31 mouse cellular contexts compared by ENCODE assay signal in the genomic region with DNA sequence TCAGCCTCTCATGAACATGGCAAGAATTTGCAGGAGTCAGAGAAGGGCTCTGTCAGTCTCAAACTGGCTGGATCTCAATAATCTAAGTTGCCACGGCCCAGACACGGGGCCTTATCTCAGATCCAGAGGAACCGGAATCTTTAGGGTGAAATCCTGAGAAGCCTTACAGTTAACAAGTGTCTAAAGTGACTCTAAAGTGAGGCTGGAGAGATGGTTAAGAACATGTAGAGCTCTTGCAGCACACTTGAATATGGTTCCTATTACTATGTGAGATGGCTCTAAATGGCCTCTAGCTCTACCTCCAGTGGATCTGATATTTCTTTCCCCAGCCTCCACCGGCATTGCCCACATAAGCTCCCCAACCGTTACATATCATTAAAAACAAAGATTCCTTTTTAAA.
"Had no signal": no experiment of that assay in that cellular context is flagged by ENCODE, and none has a peak within 500 bp of the region (broad histone marks: within the 10 kb centered on the region; RNA-seq: fewer than 3 reads in every experiment).

No protein-coding gene starts in this region.

- DNase-seq: left cerebral cortex, postnatal 4 days; liver; liver, embryonic 13.5 days; liver, postnatal 0 days; lung, adult 18-20 months; lung, embryonic 14.5 days; lung, postnatal 10 days; lung, postnatal 14 days; lung, postnatal 36 days; lung, postnatal 4 days; midbrain, embryonic 14.5 days had no signal

- H3K9me3 ChIP-seq: limb, embryonic 10.5 days; limb, embryonic 12.5 days; limb, embryonic 13.5 days; limb, embryonic 15.5 days; liver, embryonic 12.5 days; liver, embryonic 13.5 days; liver, embryonic 15.5 days; lung, embryonic 15.5 days; midbrain, embryonic 10.5 days; midbrain, embryonic 12.5 days; midbrain, embryonic 13.5 days; midbrain, embryonic 15.5 days; neural tube, embryonic 12.5 days had no signal

- H3K4me1 ChIP-seq: limb, embryonic 10.5 days; limb, embryonic 12.5 days; limb, embryonic 13.5 days; limb, embryonic 15.5 days; liver, embryonic 12.5 days; liver, embryonic 13.5 days; liver, embryonic 15.5 days; lung, embryonic 15.5 days; megakaryocyte, embryonic 14.5 days; midbrain, embryonic 10.5 days; midbrain, embryonic 12.5 days; midbrain, embryonic 13.5 days; midbrain, embryonic 15.5 days; neural tube, embryonic 12.5 days had no signal

- H3K9ac ChIP-seq: limb, embryonic 12.5 days; limb, embryonic 13.5 days; limb, embryonic 15.5 days; liver, embryonic 12.5 days; liver, embryonic 13.5 days; liver, embryonic 14.5 days; liver, embryonic 15.5 days; liver, postnatal 0 days; lung, embryonic 14.5 days; lung, embryonic 15.5 days; midbrain, embryonic 12.5 days; midbrain, embryonic 13.5 days; midbrain, embryonic 15.5 days; neural tube, embryonic 12.5 days had no signal

- H3K4me2 ChIP-seq: limb, embryonic 12.5 days; limb, embryonic 13.5 days; limb, embryonic 15.5 days; liver, embryonic 11.5 days; liver, embryonic 12.5 days; liver, embryonic 13.5 days; liver, embryonic 15.5 days; lung, embryonic 14.5 days; lung, embryonic 15.5 days; midbrain, embryonic 11.5 days; midbrain, embryonic 12.5 days; midbrain, embryonic 13.5 days; midbrain, embryonic 15.5 days; neural tube, embryonic 12.5 days had no signal

- H3K27ac ChIP-seq: left cerebral cortex, adult 2 months; limb, embryonic 10.5 days; limb, embryonic 12.5 days; limb, embryonic 13.5 days; limb, embryonic 15.5 days; liver, embryonic 12.5 days; liver, embryonic 13.5 days; liver, embryonic 14.5 days; liver, embryonic 15.5 days; lung, embryonic 15.5 days; macrophage; midbrain, embryonic 10.5 days; midbrain, embryonic 12.5 days; midbrain, embryonic 13.5 days; midbrain, embryonic 15.5 days; neural tube, embryonic 12.5 days had no signal

- H3K27me3 ChIP-seq: limb, embryonic 12.5 days; limb, embryonic 13.5 days; limb, embryonic 15.5 days; liver, embryonic 12.5 days; liver, embryonic 13.5 days; liver, embryonic 15.5 days; lung, embryonic 15.5 days; megakaryocyte, embryonic 14.5 days; midbrain, embryonic 12.5 days; midbrain, embryonic 13.5 days; midbrain, embryonic 15.5 days; neural tube, embryonic 12.5 days had no signal

- ATAC-seq: liver, embryonic 12.5 days; liver, postnatal 0 days; midbrain, embryonic 13.5 days; midbrain, embryonic 15.5 days; midbrain, embryonic 16.5 days had no signal

- H3K36me3 ChIP-seq: limb, embryonic 10.5 days; limb, embryonic 12.5 days; limb, embryonic 13.5 days; limb, embryonic 15.5 days; liver, embryonic 12.5 days; liver, embryonic 13.5 days; liver, embryonic 15.5 days; lung, embryonic 15.5 days; midbrain, embryonic 10.5 days; midbrain, embryonic 12.5 days; midbrain, embryonic 13.5 days; midbrain, embryonic 15.5 days; neural tube, embryonic 12.5 days had no signal

- H3K4me3 ChIP-seq: left cerebral cortex, adult 2 months; limb, embryonic 10.5 days; limb, embryonic 12.5 days; limb, embryonic 13.5 days; limb, embryonic 15.5 days; liver, embryonic 12.5 days; liver, embryonic 13.5 days; liver, embryonic 15.5 days; lung, embryonic 15.5 days; megakaryocyte, embryonic 14.5 days; midbrain, embryonic 10.5 days; midbrain, embryonic 12.5 days; midbrain, embryonic 13.5 days; midbrain, embryonic 15.5 days; myocyte; neural tube, embryonic 12.5 days had no signal
